Mouse (Mus musculus) stomach, embryonic 16.5 days (tissue): ENCODE data around the gene Gulp1. TPM values are rescaled to one million over a fixed set of nuclear protein-coding genes. Genes with fewer than 3 reads are reported as not detected.
A peak's percentile ranks its signal among the peaks of the same experiment; 100 is the strongest.

Experiments used
- ATAC-seq: fragments of 200-750 bp; cut with Nextera tagmentation; 2 replicates; pipeline ENCODE4 v1.8.0; 2017; ENCODE audit warnings: moderate number of reproducible peaks, moderate TSS enrichment; ENCODE audit not compliant: insufficient read depth, low FRiP score
- H3K27ac ChIP-seq: fragments of 300-500 bp; sonication (generic); 2 replicates; pipeline ENCODE4 v1.5.1; 2014; ENCODE audit warnings: low read length
- H3K27me3 ChIP-seq: fragments of 300-500 bp; sonication (generic); 2 replicates; pipeline ENCODE4 v1.6.1; 2014; ENCODE audit warnings: low read length, control low read depth, mixed read lengths; ENCODE audit not compliant: control insufficient read depth, insufficient read depth
- H3K36me3 ChIP-seq: fragments of 300-500 bp; sonication (generic); 2 replicates; pipeline ENCODE4 v1.6.1; 2014; ENCODE audit warnings: low read length; ENCODE audit not compliant: control insufficient read depth, insufficient read depth
- H3K4me1 ChIP-seq: fragments of 300-500 bp; sonication (generic); 2 replicates; pipeline ENCODE4 v1.6.1; 2014; ENCODE audit warnings: low read length, control low read depth, mixed read lengths; ENCODE audit not compliant: control insufficient read depth, insufficient read depth
- H3K4me2 ChIP-seq: fragments of 300-500 bp; sonication (generic); 2 replicates; pipeline ENCODE4 v1.6.1; 2014; ENCODE audit warnings: low read depth, low read length, mixed read lengths
- H3K4me3 ChIP-seq: fragments of 300-500 bp; sonication (generic); replicated peaks from 2 replicates; pipeline ENCODE4 v1.5.1; 2014; ENCODE audit warnings: mild to moderate bottlenecking, low read length
- H3K9ac ChIP-seq: fragments of 300-500 bp; sonication (generic); 2 replicates; pipeline ENCODE4 v1.6.1; 2014; ENCODE audit warnings: low read length
- H3K9me3 ChIP-seq: fragments of 300-500 bp; sonication (generic); replicated peaks from 2 replicates; pipeline ENCODE4 v1.6.1; 2016; ENCODE audit warnings: low read length, control low read depth; ENCODE audit not compliant: control insufficient read depth
- WGBS: fragments of 180-500 bp; shearing (Covaris S2); extraction: QIAGEN DNeasy Blood & Tissue Kit; methylation state at CpG from one replicate; pipeline ENCODE4 v1.1.7; 2014; 5-methylcytosine and 5-hydroxymethylcytosine counted together
- polyA plus RNA-seq: library from polyadenylated mRNA; unstranded; fragments of >200 nt; fragmentation: Nextera tagmentation; extraction: Ambion mirVana; gene quantifications from 2 replicates; pipeline ENCODE4 v1.2.1, GENCODE M21; 2015

Gene Gulp1
- 20.4 and 21.4 TPM in 2 replicates for polyA plus RNA-seq

DNA sequence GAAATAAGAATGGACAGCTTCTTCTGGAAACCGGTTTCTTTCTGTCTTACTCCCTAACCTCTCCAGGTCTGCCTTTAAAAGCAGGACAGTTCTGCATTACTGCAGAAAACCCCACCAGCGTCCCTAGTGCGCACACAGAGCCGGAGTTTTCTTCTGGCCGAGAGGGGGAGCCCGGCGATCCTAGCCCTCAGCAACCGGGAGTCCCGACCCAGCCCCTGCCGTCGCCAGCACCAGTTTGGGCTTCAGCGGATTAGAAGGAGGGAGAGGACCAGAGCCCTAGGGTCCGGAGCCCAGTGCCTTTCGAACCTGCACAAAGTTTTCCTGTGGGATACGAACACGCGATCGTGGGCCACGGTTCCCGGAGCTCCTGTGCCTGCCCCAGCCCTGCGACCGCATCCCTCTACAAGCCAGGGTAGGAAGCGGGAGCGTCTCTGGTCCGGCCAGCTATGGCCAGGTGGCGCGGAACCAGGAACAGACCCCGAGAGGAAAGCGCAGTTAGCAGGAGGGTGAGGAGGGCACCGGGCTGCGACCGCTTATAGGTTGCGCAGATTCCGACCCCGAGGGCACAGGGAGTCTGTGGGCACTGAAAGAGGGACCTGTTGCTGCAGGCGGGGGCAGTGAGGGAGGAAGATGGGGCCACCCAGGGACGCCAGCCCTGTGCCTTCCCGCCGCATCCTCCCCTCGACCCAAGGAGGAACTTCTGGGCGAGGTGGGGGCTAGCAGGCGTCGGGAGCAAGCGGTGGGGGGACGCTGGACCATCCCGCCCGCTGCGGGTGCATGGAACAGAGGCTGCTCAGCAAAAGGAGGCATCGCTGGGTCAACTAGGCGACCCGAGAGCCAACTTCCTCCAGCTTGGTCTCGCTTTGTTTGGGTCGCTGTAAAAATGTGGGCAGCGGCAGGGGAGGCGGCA is at the start of gene Gulp1:
Gulp1 (plus strand) TSS at position 51 of the 910 bp plus-strand sequence.
- ATAC-seq: peak; percentile 89
- peak within 1 kb of the TSS; percentile 76 for H3K4me2 ChIP-seq
- H3K27ac ChIP-seq: peak within 1 kb of the TSS; percentile 91
- H3K27me3 ChIP-seq: no peaks in the 10 kb centered on the region
- no peaks in the 10 kb centered on the region for H3K36me3 ChIP-seq
- peaks cover 9% of the 10 kb centered on the region; the same call in 1 of the 2 replicates for H3K4me1 ChIP-seq
- under 1% methylated on average over 55 of the region's 55 CpGs for WGBS
- peak within 1 kb of the TSS; percentile 86 for H3K9ac ChIP-seq
- no peaks in the 10 kb centered on the region for H3K9me3 ChIP-seq
- peak within 1 kb of the TSS; percentile 81 for H3K4me3 ChIP-seq

GRCm38 (mm10) chr1:44550261-44550660 is 1.1 kb upstream of the Gulp1 start:
- Histone ChIP-seq H3K4me2 (no peak overlapping the region), H3K27ac (no peak overlapping the region), H3K4me1 (peaks cover 9% of the 10 kb centered on the region; the same call in 1 of the 2 replicates), H3K9me3 (no peaks in the 10 kb centered on the region), H3K4me3 (no peak overlapping the region), H3K36me3 (no peaks in the 10 kb centered on the region), H3K27me3 (no peaks in the 10 kb centered on the region), H3K9ac (no peak overlapping the region)
- no peak for ATAC-seq
- 70% methylated on average over 6 of the region's 6 CpGs for WGBS

DNA sequence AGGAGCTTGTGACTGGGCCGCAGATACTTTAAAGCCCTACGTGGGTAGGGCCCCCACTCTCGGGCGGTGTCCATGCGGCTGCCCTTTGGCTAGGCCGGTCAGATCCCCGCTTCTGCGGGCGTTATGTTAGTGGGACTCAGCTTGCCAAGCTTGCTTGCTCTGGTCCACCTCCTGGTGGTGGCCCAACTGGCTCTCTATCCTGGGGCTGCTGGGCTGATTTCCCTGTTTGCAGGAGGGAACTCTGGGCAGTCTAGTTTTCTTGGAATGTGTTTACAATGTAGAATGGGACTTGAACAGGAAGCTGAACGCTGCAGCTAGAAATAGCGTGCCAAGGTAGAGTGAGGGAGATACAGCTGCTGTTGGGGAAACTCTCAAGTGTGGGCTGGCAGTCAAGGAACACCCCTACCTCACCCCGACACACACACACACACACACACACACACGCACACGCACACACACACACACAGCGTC is 1.1 kb downstream of the Gulp1 start:
- ATAC-seq: peak; percentile 67
- peak overlapping the region; percentile 76 for H3K4me2 ChIP-seq
- H3K4me3 ChIP-seq: peak overlapping the region; percentile 81
- H3K27ac ChIP-seq: peak overlapping the region; percentile 91
- H3K27me3 ChIP-seq: no peaks in the 10 kb centered on the region
- no peaks in the 10 kb centered on the region for H3K36me3 ChIP-seq
- WGBS: 5% methylated on average over 15 of the region's 15 CpGs
- H3K9me3 ChIP-seq: no peaks in the 10 kb centered on the region
- peak overlapping the region; percentile 86 for H3K9ac ChIP-seq
- H3K4me1 ChIP-seq: peaks cover 9% of the 10 kb centered on the region; the same call in 1 of the 2 replicates

GRCm38 (mm10) chr1:44553166-44553898 is 2.0 kb downstream of the Gulp1 start:
- H3K27me3 ChIP-seq: no peaks in the 10 kb centered on the region
- peak overlapping the region; percentile 76 for H3K4me2 ChIP-seq
- H3K36me3 ChIP-seq: no peaks in the 10 kb centered on the region
- H3K27ac ChIP-seq: peak overlapping the region; percentile 52
- ATAC-seq: no peak
- H3K4me3 ChIP-seq: peak overlapping the region; percentile 81
- peak overlapping the region; percentile 56; the same call in 1 of the 2 replicates for H3K9ac ChIP-seq
- H3K9me3 ChIP-seq: no peaks in the 10 kb centered on the region
- 23% methylated on average over 6 of the region's 6 CpGs for WGBS
- peaks cover 9% of the 10 kb centered on the region; the same call in 1 of the 2 replicates for H3K4me1 ChIP-seq

- no peaks in the 10 kb centered on the region for H3K9me3 ChIP-seq
- ATAC-seq: no peak
- no peak overlapping the region for H3K27ac ChIP-seq
- WGBS: 65% methylated on average over 4 of the region's 4 CpGs
- no peaks in the 10 kb centered on the region for H3K27me3 ChIP-seq
- no peak overlapping the region for H3K9ac ChIP-seq
- H3K4me2 ChIP-seq: no peak overlapping the region
- no peaks in the 10 kb centered on the region for H3K4me1 ChIP-seq
- H3K36me3 ChIP-seq: no peaks in the 10 kb centered on the region
- H3K4me3 ChIP-seq: no peak overlapping the region
These were observed 16.1 kb downstream of the Gulp1 start for GRCm38 (mm10) chr1:44567431-44567830.

GRCm38 (mm10) chr1:44568296-44568695 is 17.0 kb downstream of the Gulp1 start:
- H3K9ac ChIP-seq: no peak overlapping the region
- no peak overlapping the region for H3K4me3 ChIP-seq
- no peaks in the 10 kb centered on the region for H3K4me1 ChIP-seq
- ATAC-seq: no peak
- H3K36me3 ChIP-seq: no peaks in the 10 kb centered on the region
- no peaks in the 10 kb centered on the region for H3K9me3 ChIP-seq
- H3K4me2 ChIP-seq: no peak overlapping the region
- no peaks in the 10 kb centered on the region for H3K27me3 ChIP-seq
- H3K27ac ChIP-seq: no peak overlapping the region
- WGBS: 94% methylated on average over 2 of the region's 2 CpGs

- no peak overlapping the region for H3K4me2 ChIP-seq
- 67% methylated on average over 1 of the region's 1 CpGs for WGBS
- H3K27me3 ChIP-seq: no peaks in the 10 kb centered on the region
- H3K27ac ChIP-seq: no peak overlapping the region
- no peak overlapping the region for H3K4me3 ChIP-seq
- ATAC-seq: no peak
- H3K4me1 ChIP-seq: 0 out of 2 replicates have a peak, but pooled peaks cover 2% of the 10 kb centered on the region
- H3K9ac ChIP-seq: no peak overlapping the region
- H3K9me3 ChIP-seq: no peaks in the 10 kb centered on the region
- H3K36me3 ChIP-seq: no peaks in the 10 kb centered on the region
These were observed 24.7 kb downstream of the Gulp1 start for GRCm38 (mm10) chr1:44576001-44576400.

GRCm38 (mm10) chr1:44576610-44577009 is 25.3 kb downstream of the Gulp1 start:
- Histone ChIP-seq H3K36me3 (no peaks in the 10 kb centered on the region), H3K9ac (no peak overlapping the region), H3K4me1 (0 out of 2 replicates have a peak, but pooled peaks cover 2% of the 10 kb centered on the region), H3K27ac (no peak overlapping the region), H3K4me3 (no peak overlapping the region), H3K27me3 (no peaks in the 10 kb centered on the region), H3K4me2 (no peak overlapping the region), H3K9me3 (no peaks in the 10 kb centered on the region)
- ATAC-seq: no peak
- 65% methylated on average over 2 of the region's 2 CpGs for WGBS
